In the genomic region with DNA sequence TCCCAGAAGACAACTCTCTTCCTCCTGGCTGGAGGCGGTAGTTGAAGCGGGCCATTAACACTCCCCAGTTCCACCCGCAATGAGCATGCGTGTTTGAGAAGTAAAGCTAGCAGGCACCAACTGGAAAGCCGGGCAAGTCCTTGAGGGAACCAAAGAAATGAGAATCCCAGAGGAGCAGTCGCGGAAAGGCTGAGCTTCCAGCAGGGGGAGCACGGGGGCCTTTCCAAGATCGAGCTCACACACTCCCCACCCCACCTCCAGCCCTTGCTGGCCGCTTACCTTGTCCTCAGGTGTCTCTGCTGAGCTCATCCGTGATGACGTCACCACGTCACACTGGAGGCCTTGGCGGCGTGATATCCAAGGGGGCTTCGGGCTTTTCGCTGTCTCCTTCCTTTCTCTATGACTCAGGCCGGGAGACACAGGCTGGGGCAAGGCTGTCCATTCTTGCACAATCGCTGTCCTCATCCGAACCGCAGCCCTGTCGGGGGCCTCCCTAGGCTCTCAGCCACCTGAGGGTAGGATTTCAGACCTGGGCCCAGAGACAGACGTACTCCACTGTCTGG, we compare ENCODE assay signal across 8 mouse cellular contexts. TPM values are rescaled to one million over a fixed set of nuclear protein-coding genes. Genes with fewer than 3 reads are reported as not detected.
A peak's percentile ranks its signal among the peaks of the same experiment; 100 is the strongest.
DNase-seq lines count a peak whose midpoint lies in the region; ATAC-seq and TF ChIP-seq lines count a peak whose summit lies in the region.

TSS of gene Ptges (minus strand) at position 381 of the 563 bp plus-strand sequence.

- DNase-seq in 3134 (ENCODE audit: extremely low read depth, insufficient read length, low spot score): peak; percentile 90
- DNase-seq in adrenal gland, postnatal 25 days: peak; percentile 79
- DNase-seq in embryonic facial prominence, embryonic 11.5 days (ENCODE audit: low spot score): peak; percentile 83
- DNase-seq in heart, adult 11 months: peak; percentile 97
- peak; percentile 77 for DNase-seq in kidney, adult 18-20 months
- peak; percentile 66 for DNase-seq in limb, embryonic 14.5 days (ENCODE audit: low spot score)
- peak; percentile 58 to 81 for DNase-seq in spleen, postnatal 4 days (ENCODE audit: low spot score in 2 of 2)

- no peak for TF ChIP-seq POLR2A in limb, embryonic 14.5 days (IDR thresholded peaks at IDR 0.05; ENCODE audit: borderline replicate concordance, extremely low read depth, insufficient read depth, insufficient read length)

- no peaks in the 10 kb centered on the region for H3K27me3 ChIP-seq in embryonic facial prominence, embryonic 11.5 days (ENCODE audit: control insufficient read depth, insufficient read depth, low read length)
- H3K27me3 ChIP-seq in limb, embryonic 14.5 days (ENCODE audit: control insufficient read depth, insufficient read depth, low read length): no peaks in the 10 kb centered on the region
- no peaks in the 10 kb centered on the region for H3K27me3 ChIP-seq in midbrain, embryonic 15.5 days (replicated peaks)

- peaks cover 8% of the 10 kb centered on the region for H3K4me1 ChIP-seq in embryonic facial prominence, embryonic 11.5 days (ENCODE audit: control insufficient read depth, insufficient read depth, low read length)
- H3K4me1 ChIP-seq in limb, embryonic 14.5 days (ENCODE audit: control insufficient read depth, insufficient read depth, low read length): peaks cover 11% of the 10 kb centered on the region
- H3K4me1 ChIP-seq in midbrain, embryonic 15.5 days: peaks cover 17% of the 10 kb centered on the region

- H3K36me3 ChIP-seq in embryonic facial prominence, embryonic 11.5 days (replicated peaks; ENCODE audit: control insufficient read depth, insufficient read depth, low read depth, low read length): no peaks in the 10 kb centered on the region
- H3K36me3 ChIP-seq in limb, embryonic 14.5 days (ENCODE audit: control insufficient read depth, insufficient read depth, low read length): no peaks in the 10 kb centered on the region
- no peaks in the 10 kb centered on the region for H3K36me3 ChIP-seq in midbrain, embryonic 15.5 days (replicated peaks)

- H3K9ac ChIP-seq in embryonic facial prominence, embryonic 11.5 days (replicated peaks; ENCODE audit: low read length): peak within 1 kb of the TSS; percentile 28; the same call in 1 of the 2 replicates
- no peak within 1 kb of the TSS; the same call in 1 of the 2 replicates for H3K9ac ChIP-seq in limb, embryonic 14.5 days (ENCODE audit: low read depth, low read length, severe bottlenecking)
- peak within 1 kb of the TSS; percentile 34 for H3K9ac ChIP-seq in midbrain, embryonic 15.5 days

- no peaks in the 10 kb centered on the region for H3K9me3 ChIP-seq in embryonic facial prominence, embryonic 11.5 days (replicated peaks; ENCODE audit: control insufficient read depth, low read length)
- H3K9me3 ChIP-seq in limb, embryonic 14.5 days (ENCODE audit: control insufficient read depth, low read length): no peaks in the 10 kb centered on the region
- no peaks in the 10 kb centered on the region for H3K9me3 ChIP-seq in midbrain, embryonic 15.5 days

- H3K4me3 ChIP-seq in embryonic facial prominence, embryonic 11.5 days (ENCODE audit: low read depth, low read length): peak within 1 kb of the TSS; percentile 15; the same call in 1 of the 2 replicates
- peak within 1 kb of the TSS; percentile 21 for H3K4me3 ChIP-seq in limb, embryonic 14.5 days (replicated peaks; ENCODE audit: low read length)
- H3K4me3 ChIP-seq in midbrain, embryonic 15.5 days: peak within 1 kb of the TSS; percentile 31

- 2% methylated on average over 23 of the region's 23 CpGs for WGBS in embryonic facial prominence, embryonic 11.5 days
- WGBS in limb, embryonic 14.5 days: 1% methylated on average over 23 of the region's 23 CpGs
- 2% methylated on average over 23 of the region's 23 CpGs for WGBS in midbrain, embryonic 15.5 days

- ATAC-seq in embryonic facial prominence, embryonic 11.5 days (replicated peaks; ENCODE audit: insufficient number of reproducible peaks, low FRiP score, low TSS enrichment, low read depth): no peak; the same call in 1 of the 2 replicates
- ATAC-seq in limb, embryonic 14.5 days (ENCODE audit: low FRiP score, low read depth): 0 out of 2 replicates have a peak, but pooled peaks have one; percentile 29
- peak; percentile 82 for ATAC-seq in midbrain, embryonic 15.5 days (replicated peaks)

- peak within 1 kb of the TSS; percentile 50 for H3K4me2 ChIP-seq in embryonic facial prominence, embryonic 11.5 days (ENCODE audit: low read depth, low read length)
- H3K4me2 ChIP-seq in limb, embryonic 14.5 days (replicated peaks; ENCODE audit: low read depth, low read length, severe bottlenecking): peak within 1 kb of the TSS; percentile 49
- H3K4me2 ChIP-seq in midbrain, embryonic 15.5 days: peak within 1 kb of the TSS; percentile 61

- H3K27ac ChIP-seq in embryonic facial prominence, embryonic 11.5 days (replicated peaks; ENCODE audit: low read depth, low read length): no peak within 1 kb of the TSS
- no peak within 1 kb of the TSS for H3K27ac ChIP-seq in limb, embryonic 14.5 days (replicated peaks; ENCODE audit: low read depth, low read length)
- H3K27ac ChIP-seq in midbrain, embryonic 15.5 days: peak within 1 kb of the TSS; percentile 44

RNA-seq across cellular contexts. Expression of gene Ptges, which starts in this region (rescaled TPM):
- total RNA-seq in adrenal gland, postnatal 25 days (2021): 15.8 and 16.7 TPM in 2 replicates
- polyA plus RNA-seq in embryonic facial prominence, embryonic 11.5 days (2014; fragmentation: Nextera tagmentation; extraction: Ambion mirVana): 9.1 and 9.3 TPM in 2 replicates
- 16.4 and 22.7 TPM in 2 replicates for polyA plus RNA-seq in limb, embryonic 14.5 days (2012; rRNA removed)
- polyA plus RNA-seq in limb, embryonic 14.5 days (2014; fragmentation: Nextera tagmentation; extraction: Ambion mirVana): 17.8 and 20.5 TPM in 2 replicates
- polyA plus RNA-seq in midbrain, embryonic 15.5 days (2015; fragmentation: Nextera tagmentation; extraction: Ambion mirVana): 5.1 and 6.3 TPM in 2 replicates
